Mouse (Mus musculus): ENCODE results near the gene Galntl5. TPM values are rescaled to one million over a fixed set of nuclear protein-coding genes. Genes with fewer than 3 reads are reported as not detected.
"Not testable (repeated sequence)": the region's sequence is repeated elsewhere in the genome, so short reads cannot be mapped to it uniquely, and the experiment has no call there.

The Galntl5 gene
- total RNA-seq, 1 experiment, result not detected

- Histone ChIP-seq H3K4me3 (ENCODE audit: insufficient read depth in 1 of 2, low read depth in 1 of 2, low read length in 2 of 2, poor library complexity in 1 of 2, severe bottlenecking in 1 of 2) (peak within 1 kb of the TSS; percentile 71 to 76), H3K4me1 (ENCODE audit: control insufficient read depth in 2 of 2, insufficient read depth in 2 of 2, low read length in 2 of 2, poor library complexity in 1 of 2) (0 out of 4 replicates have a peak, but pooled peaks cover 0 to 2% of the 10 kb centered on the region in 2 experiments), H3K36me3 (ENCODE audit: control insufficient read depth, insufficient read depth, low read length, poor library complexity, severe bottlenecking) (no peaks in the 10 kb centered on the region), H3K9ac (ENCODE audit: insufficient read depth, low read depth, low read length, poor library complexity, severe bottlenecking) (peak within 1 kb of the TSS; percentile 72), H3K9me3 (ENCODE audit: control insufficient read depth, insufficient read depth, low read depth, low read length) (no peaks in the 10 kb centered on the region), H3K27ac (ENCODE audit: insufficient read depth, low read depth, low read length, poor library complexity, severe bottlenecking) (no peak within 1 kb of the TSS)
- in situ Hi-C loops (cut with MboI; ENCODE audit: low sequenced_read_pairs in 2 of 2, unreplicated experiment in 2 of 2), result no loop called here
- no peak for TF ChIP-seq ZC3H11A (IDR thresholded peaks at IDR 0.05; ENCODE audit: borderline replicate concordance, low read depth, low read length)
- no peak for TF ChIP-seq ZNF384 (IDR thresholded peaks at IDR 0.05; ENCODE audit: low read depth, low read length)
- no peak for TF ChIP-seq HCFC1 (IDR thresholded peaks at IDR 0.05; ENCODE audit: borderline replicate concordance, insufficient read depth, low read length)
- no peak for TF ChIP-seq CHD2 (IDR thresholded peaks at IDR 0.05; ENCODE audit: low read depth, low read length)
- TF ChIP-seq MAFK (IDR thresholded peaks at IDR 0.05; ENCODE audit: insufficient read depth, low read depth, low read length), result no peak
- peak; percentile 59 for DNase-seq (ENCODE audit: low read depth, low spot score)
These were observed 41.8 kb downstream of the Galntl5 start, which contains the start of gene E130116L18Rik for GRCm38 (mm10) chr5:25222752-25223702. Gene E130116L18Rik (minus strand): TSS chr5:25223153.

- H3K9ac ChIP-seq (ENCODE audit: insufficient read depth, low read depth, low read length, poor library complexity, severe bottlenecking); H3K9me3 ChIP-seq (ENCODE audit: control insufficient read depth, insufficient read depth, low read depth, low read length); H3K4me3 ChIP-seq (ENCODE audit: insufficient read depth in 1 of 2, low read depth in 1 of 2, low read length in 2 of 2, poor library complexity in 1 of 2, severe bottlenecking in 1 of 2); H3K36me3 ChIP-seq (ENCODE audit: control insufficient read depth, insufficient read depth, low read length, poor library complexity, severe bottlenecking); in situ Hi-C loops (cut with MboI; ENCODE audit: low sequenced_read_pairs in 2 of 2, unreplicated experiment in 2 of 2); DNase-seq (ENCODE audit: low read depth, low spot score); H3K27ac ChIP-seq (ENCODE audit: insufficient read depth, low read depth, low read length, poor library complexity, severe bottlenecking); H3K4me1 ChIP-seq (ENCODE audit: control insufficient read depth in 2 of 2, insufficient read depth in 2 of 2, low read length in 2 of 2, poor library complexity in 1 of 2): not testable (repeated sequence)
These were observed 43.1 kb downstream of the Galntl5 start for GRCm38 (mm10) chr5:25224377-25224776.

GRCm38 (mm10) chr5:25243101-25243500, 61.8 kb downstream of the Galntl5 start:
- no peaks in the 10 kb centered on the region for H3K36me3 ChIP-seq (ENCODE audit: control insufficient read depth, insufficient read depth, low read length, poor library complexity, severe bottlenecking)
- in situ Hi-C loops (cut with MboI; ENCODE audit: low sequenced_read_pairs in 2 of 2, unreplicated experiment in 2 of 2), result no loop called here
- no peak for TF ChIP-seq ZNF384 (IDR thresholded peaks at IDR 0.05; ENCODE audit: low read depth, low read length)
- no peak for TF ChIP-seq CHD2 (IDR thresholded peaks at IDR 0.05; ENCODE audit: low read depth, low read length)
- no peak for TF ChIP-seq ZC3H11A (IDR thresholded peaks at IDR 0.05; ENCODE audit: borderline replicate concordance, low read depth, low read length)
- no peak for TF ChIP-seq HCFC1 (IDR thresholded peaks at IDR 0.05; ENCODE audit: borderline replicate concordance, insufficient read depth, low read length)
- TF ChIP-seq MAFK (IDR thresholded peaks at IDR 0.05; ENCODE audit: insufficient read depth, low read depth, low read length), result no peak
- DNase-seq (ENCODE audit: low read depth, low spot score), result no peak
- H3K4me1 ChIP-seq (ENCODE audit: control insufficient read depth in 2 of 2, insufficient read depth in 2 of 2, low read length in 2 of 2, poor library complexity in 1 of 2), result no peaks in the 10 kb centered on the region
- H3K4me3 ChIP-seq (ENCODE audit: insufficient read depth in 1 of 2, low read depth in 1 of 2, low read length in 2 of 2, poor library complexity in 1 of 2, severe bottlenecking in 1 of 2), result no peak overlapping the region
- no peak overlapping the region for H3K27ac ChIP-seq (ENCODE audit: insufficient read depth, low read depth, low read length, poor library complexity, severe bottlenecking)
- H3K9ac ChIP-seq (ENCODE audit: insufficient read depth, low read depth, low read length, poor library complexity, severe bottlenecking), result no peak overlapping the region
- no peaks in the 10 kb centered on the region for H3K9me3 ChIP-seq (ENCODE audit: control insufficient read depth, insufficient read depth, low read depth, low read length)

GRCm38 (mm10) chr5:25245806-25246472, 64.7 kb downstream of the Galntl5 start:
- Histone ChIP-seq H3K9ac (ENCODE audit: insufficient read depth, low read depth, low read length, poor library complexity, severe bottlenecking) (no peak overlapping the region), H3K36me3 (ENCODE audit: control insufficient read depth, insufficient read depth, low read length, poor library complexity, severe bottlenecking) (peaks cover 3% of the 10 kb centered on the region), H3K4me1 (ENCODE audit: control insufficient read depth in 2 of 2, insufficient read depth in 2 of 2, low read length in 2 of 2, poor library complexity in 1 of 2) (no peaks in the 10 kb centered on the region), H3K4me3 (ENCODE audit: insufficient read depth in 1 of 2, low read depth in 1 of 2, low read length in 2 of 2, poor library complexity in 1 of 2, severe bottlenecking in 1 of 2) (no peak overlapping the region), H3K9me3 (ENCODE audit: control insufficient read depth, insufficient read depth, low read depth, low read length) (no peaks in the 10 kb centered on the region), H3K27ac (ENCODE audit: insufficient read depth, low read depth, low read length, poor library complexity, severe bottlenecking) (no peak overlapping the region)
- TF ChIP-seq ZNF384 (IDR thresholded peaks at IDR 0.05; ENCODE audit: low read depth, low read length), result no peak
- TF ChIP-seq ZC3H11A (IDR thresholded peaks at IDR 0.05; ENCODE audit: borderline replicate concordance, low read depth, low read length), result no peak
- no peak for TF ChIP-seq MAFK (IDR thresholded peaks at IDR 0.05; ENCODE audit: insufficient read depth, low read depth, low read length)
- no peak for TF ChIP-seq CHD2 (IDR thresholded peaks at IDR 0.05; ENCODE audit: low read depth, low read length)
- no peak for TF ChIP-seq HCFC1 (IDR thresholded peaks at IDR 0.05; ENCODE audit: borderline replicate concordance, insufficient read depth, low read length)
- in situ Hi-C loops (cut with MboI; ENCODE audit: low sequenced_read_pairs in 2 of 2, unreplicated experiment in 2 of 2), result no loop called here
- DNase-seq (ENCODE audit: low read depth, low spot score), result no peak

Data from ES-E14 (cell line).